Mouse (Mus musculus): ENCODE results near the gene Ms4a4c. TPM values are rescaled to one million over a fixed set of nuclear protein-coding genes. Genes with fewer than 3 reads are reported as not detected.

Gene Ms4a4c
- 100 to 1,000 TPM; 107 to 165 TPM for total RNA-seq (2023)

DNA sequence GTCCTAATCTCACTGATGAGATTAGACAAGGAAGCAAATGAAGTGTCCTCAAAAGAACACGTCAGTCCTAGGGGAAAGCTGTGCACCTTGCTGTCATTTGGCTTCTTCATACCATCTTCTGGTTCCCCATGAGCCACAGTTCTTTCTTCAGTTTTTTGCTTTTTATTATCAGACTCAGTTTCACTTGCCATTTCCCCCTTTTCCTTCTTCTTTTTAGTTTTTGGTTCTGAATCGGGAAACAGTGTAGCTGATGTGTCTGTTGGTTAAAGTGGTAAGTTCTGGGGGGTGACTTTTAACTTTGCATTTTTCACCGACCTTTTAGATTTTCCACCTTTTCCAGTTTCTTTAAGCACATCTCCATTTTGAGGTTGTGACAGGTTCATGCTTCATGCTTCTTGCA, at the start of gene Ms4a4c:
Gene Ms4a4c (plus strand): TSS at position 244 of the 400 bp plus-strand sequence.

DNA sequence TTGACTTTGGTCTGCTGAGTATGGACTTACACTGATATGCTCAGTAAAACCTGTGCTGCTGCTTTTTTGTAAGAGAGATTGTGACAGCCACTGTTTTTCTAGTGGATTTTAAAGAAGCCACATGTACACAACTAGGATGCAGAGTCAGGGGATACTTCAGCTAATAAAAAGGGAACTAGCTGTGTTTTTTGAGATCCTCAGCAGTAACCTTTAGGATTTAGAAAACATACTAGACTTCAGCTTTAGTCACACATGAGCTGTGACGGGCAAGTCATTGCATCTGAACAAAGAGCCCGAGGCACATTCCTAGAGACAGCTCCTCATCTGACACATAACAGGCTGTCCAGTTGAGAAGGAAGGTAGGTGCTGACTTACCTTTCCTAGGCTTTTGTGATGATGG, 29.3 kb upstream of the Ms4a4c start, which contains the start of gene Ms4a4a:
Gene Ms4a4a (plus strand): TSS at position 251 of the 400 bp plus-strand sequence.

DNA sequence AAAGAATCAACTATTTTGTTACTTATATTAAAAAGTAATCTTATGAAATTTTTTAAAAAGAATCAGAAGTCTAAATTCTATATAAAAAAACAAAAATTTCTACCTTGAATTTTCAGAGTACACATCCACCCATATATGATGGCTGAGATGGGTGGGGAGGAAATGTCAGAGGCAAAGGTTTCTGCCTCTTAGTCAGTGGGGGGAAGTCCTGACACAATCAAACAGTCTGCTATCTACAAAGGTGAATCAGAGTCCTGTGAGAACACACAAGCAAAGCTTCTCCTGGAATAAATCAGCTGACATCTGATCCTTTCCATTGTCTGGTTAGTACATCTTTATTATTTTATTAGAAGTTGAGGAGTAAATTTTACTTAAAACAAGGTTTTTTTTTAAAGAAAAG, 38.8 kb downstream of the Ms4a4c start, which contains the start of gene Ms4a4b:
Gene Ms4a4b (plus strand): TSS at position 216 of the 400 bp plus-strand sequence.

DNA sequence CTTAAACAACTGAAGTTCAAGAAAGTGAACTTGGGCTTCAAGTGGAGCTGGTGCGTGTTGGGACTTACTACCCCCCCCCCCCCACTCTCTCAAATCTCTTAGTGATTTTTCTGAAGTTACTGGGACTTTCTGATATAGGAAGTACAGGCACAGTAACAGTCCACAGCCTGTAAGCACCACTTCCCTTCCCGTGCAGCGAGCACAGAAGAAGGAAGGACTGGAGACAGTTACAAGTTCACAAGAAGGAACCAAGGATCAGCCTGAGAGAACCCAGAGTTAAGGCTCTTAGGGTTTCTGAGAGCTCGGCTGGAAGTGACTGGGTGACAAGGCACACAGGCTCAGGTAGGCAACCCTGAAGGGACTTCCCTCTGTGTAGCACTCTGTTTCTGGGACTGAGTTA, 64.6 kb downstream of the Ms4a4c start, which contains the start of gene Ms4a6c:
Gene Ms4a6c (plus strand): TSS at position 152 of the 400 bp plus-strand sequence.

Other genes with a start within 250 kb of the Ms4a4c start
- not detected for gene 1700025F22Rik, start 239.4 kb upstream of the Ms4a4c start, total RNA-seq (2023)
- gene Ms4a13, start 208.0 kb upstream of the Ms4a4c start, total RNA-seq (2023), result not detected
- not detected for gene Ms4a12, start 172.3 kb upstream of the Ms4a4c start, total RNA-seq (2023)
- gene Ms4a1, start 138.5 kb upstream of the Ms4a4c start, total RNA-seq (2023), result 1 to 10 TPM in 1 of 2 experiments, under 1 TPM in 1; 0.61 to 2.6 TPM
- gene Ms4a5, start 120.9 kb upstream of the Ms4a4c start, total RNA-seq (2023), result not detected
- under 1 TPM; 0.42 to 0.49 TPM for gene Ms4a14, start 90.3 kb upstream of the Ms4a4c start, total RNA-seq (2023)
- gene Ms4a7, start 68.6 kb upstream of the Ms4a4c start, total RNA-seq (2023), result 1 to 10 TPM; 7.7 to 8.6 TPM
- 100 to 1,000 TPM; 115 to 190 TPM for gene Ms4a4a, start 29.2 kb upstream of the Ms4a4c start, total RNA-seq (2023)
- gene Ms4a4b, start 38.8 kb downstream of the Ms4a4c start, total RNA-seq (2023), result 10 to 100 TPM; 15.5 to 22.1 TPM
- gene Ms4a6c, start 64.6 kb downstream of the Ms4a4c start, total RNA-seq (2023), result 100 to 1,000 TPM; 684 to 762 TPM
- 10 to 100 TPM in 1 of 2 experiments, 1 to 10 TPM in 1; 6.4 to 11.0 TPM for gene Gm8369, start 81.2 kb downstream of the Ms4a4c start, total RNA-seq (2023)
- gene Ms4a6b, start 111.7 kb downstream of the Ms4a4c start, total RNA-seq (2023), result 100 to 1,000 TPM; 117 to 227 TPM
- not detected for gene Ms4a4d, start 132.0 kb downstream of the Ms4a4c start, total RNA-seq (2023)
- gene Ms4a6d, start 200.1 kb downstream of the Ms4a4c start, total RNA-seq (2023), result 10 to 100 TPM; 65.5 to 88.8 TPM
- gene Ms4a2, start 218.9 kb downstream of the Ms4a4c start, total RNA-seq (2023), result not detected
- gene Ms4a3, start 236.1 kb downstream of the Ms4a4c start, total RNA-seq (2023), result not detected